Mouse (Mus musculus) kidney, adult 11 months (tissue): ENCODE data around the gene Olfr901.
"Not testable (repeated sequence)": the region's sequence is repeated elsewhere in the genome, so short reads cannot be mapped to it uniquely, and the experiment has no call there.

Experiments
- DNase-seq: peaks from one replicate; pipeline ENCODE4 v3.0.0; 2022

The Olfr901 gene

DNA sequence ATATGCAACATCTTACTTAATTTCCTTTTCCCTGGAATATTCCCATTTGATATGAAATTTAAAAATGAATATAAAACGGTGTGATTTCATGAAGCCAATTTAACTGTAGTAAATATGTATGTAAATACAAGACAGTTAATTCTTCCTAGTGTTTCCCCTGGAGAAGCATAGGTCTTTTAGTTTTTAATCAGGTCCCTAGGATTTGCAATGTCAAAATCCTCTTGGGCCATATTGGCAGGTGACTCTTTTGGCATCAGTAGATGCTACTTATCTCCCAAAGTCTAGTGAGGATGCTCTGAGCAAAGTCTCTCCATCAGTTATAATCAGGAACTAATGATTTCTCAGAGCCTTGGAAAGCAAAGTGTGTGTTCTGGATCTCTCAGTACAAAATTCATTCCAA is at the start of gene Olfr901:
Gene Olfr901, plus strand, starts transcription at position 301 of the 400 bp plus-strand sequence.
- no peak for DNase-seq

DNA sequence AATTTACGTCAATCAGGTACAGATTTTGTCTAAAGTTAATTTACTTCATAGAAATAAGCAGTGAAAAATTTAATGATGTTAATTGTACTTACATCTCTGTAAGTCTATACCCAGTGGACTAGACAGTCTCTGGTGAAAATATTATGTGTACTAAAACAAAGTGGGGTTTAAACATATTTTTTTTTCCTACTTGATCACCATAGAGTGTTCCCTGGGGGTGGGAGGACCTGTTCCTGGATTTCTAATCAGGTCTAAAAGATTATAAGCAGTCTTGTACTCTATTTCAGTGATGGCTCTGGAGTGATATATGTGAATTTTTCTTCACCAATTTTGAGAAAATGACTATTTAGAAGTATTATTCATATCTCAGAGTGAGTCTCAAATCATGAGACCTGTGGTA is 27.9 kb upstream of the Olfr901 start, which contains the start of gene Olfr147:
Gene Olfr147, plus strand, starts transcription at position 301 of the 400 bp plus-strand sequence.
- no peak for DNase-seq

DNA sequence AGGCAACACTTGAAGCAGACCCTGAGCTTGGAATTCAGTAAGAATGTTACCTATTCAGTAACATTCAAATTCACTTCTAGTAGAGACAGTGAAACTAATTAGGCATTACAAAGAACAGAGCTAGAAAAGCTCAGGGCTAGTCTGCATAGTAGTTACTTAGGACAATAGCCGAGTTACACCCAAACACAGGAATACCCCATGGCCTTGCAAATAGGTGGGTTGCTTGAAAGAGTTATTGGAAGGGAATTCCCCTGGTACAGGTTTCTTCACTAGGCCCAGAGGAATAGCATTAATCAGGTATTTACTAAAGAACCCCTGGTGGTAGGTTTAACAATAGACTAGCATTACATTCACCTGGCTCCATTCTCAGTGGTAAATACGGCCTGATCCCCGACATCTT is 21.8 kb upstream of the Olfr901 start:
- not testable (repeated sequence) for DNase-seq

DNA sequence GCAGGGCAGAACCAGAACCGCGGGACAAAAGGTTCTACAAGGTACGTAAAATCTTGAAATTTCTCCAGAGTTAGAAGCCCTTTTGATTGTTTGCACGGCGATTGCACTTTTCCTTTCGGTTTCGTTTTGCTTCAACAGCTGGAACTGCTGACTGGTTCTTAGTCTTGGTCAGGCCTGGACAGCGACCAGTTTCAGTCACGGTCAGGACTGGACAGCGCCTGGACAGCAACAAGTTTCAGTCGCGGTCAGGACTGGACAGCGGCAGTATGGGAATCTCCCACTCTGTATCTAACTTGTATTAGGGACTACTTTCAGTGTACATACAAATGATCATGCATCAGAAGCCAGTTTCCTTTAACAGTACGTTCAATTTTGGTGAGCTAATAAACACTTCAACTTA is 15.8 kb upstream of the Olfr901 start:
- DNase-seq = not testable (repeated sequence)

DNA sequence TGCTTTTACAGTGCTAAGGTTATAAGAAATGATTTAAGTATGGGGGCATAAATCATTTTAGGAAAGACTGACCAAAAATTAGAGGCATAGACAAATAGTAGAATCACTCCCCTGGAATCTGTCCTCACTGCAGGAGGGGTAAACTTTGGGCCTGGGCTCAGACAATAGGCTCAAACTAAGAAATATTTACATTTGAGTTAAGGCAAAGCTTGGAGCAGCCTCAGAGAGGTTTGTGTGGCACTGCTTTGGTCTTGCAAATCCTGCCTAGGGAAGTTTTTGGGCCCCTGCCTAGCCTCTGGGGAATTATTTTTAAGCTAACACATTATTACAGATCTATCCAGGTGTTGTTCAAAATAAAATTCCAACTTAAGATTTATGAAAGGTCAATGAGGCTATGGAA is 5.5 kb upstream of the Olfr901 start:
- DNase-seq = no peak

DNA sequence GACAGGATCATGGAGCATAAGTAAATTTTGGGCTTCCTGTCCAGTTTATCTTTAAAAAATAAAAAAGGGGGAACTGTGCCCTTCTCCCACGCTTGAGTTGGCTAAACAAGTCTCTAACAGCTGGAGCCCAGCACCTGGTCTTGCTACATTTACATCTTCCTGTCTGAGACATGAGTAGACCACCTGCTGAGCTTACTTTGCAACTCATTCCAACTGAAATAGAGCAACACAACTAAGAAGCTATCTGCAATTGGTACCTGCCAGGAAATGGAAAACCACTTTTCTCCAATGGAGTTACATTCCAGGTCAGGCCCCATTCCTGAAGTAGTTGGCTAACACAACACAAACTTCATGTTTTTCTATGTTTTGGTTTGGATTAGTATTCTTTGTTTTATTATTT is 2.2 kb upstream of the Olfr901 start:
- DNase-seq = no peak

DNA sequence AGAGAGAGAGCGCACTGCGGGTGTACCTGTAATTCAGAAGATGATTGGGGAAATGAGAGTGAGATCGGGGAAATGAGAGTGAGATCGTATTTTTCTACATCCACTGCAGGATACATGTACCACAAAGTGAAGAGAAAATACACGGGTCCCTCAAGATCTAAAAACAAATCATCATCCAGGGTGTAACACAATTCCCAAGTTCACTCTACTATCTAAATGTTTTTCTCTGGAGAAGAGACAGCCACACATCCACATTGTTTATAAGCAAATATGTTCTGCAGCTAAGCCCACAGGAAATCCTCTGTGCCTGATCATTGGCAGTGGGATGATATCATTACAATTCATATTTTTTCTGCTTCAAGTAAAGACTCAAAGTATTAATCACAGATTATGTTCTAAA is 18.1 kb downstream of the Olfr901 start, which contains the start of gene Olfr902:
Gene Olfr902, plus strand, starts transcription at position 301 of the 400 bp plus-strand sequence.
- no peak for DNase-seq

DNA sequence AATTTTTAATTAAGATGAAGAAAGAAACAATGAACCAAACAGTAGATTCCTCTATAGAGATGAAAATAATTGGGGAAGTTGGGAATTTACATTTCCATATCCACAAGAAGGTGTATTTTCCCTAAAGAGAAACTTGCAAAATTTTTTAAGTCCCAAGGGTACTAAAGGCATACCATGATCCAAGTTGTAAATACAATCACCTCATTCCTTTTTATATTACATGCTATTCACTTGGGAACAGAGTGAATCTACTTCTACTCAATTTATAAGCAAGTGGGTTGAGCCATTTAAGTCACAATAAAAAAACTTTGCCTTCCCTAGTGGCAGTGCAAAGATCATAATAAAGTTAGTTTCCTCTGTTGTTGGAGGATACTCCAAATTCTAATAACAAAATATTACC is 33.6 kb downstream of the Olfr901 start, which contains the start of gene Olfr904:
Gene Olfr904, plus strand, starts transcription at position 301 of the 400 bp plus-strand sequence.
- DNase-seq = no peak

DNA sequence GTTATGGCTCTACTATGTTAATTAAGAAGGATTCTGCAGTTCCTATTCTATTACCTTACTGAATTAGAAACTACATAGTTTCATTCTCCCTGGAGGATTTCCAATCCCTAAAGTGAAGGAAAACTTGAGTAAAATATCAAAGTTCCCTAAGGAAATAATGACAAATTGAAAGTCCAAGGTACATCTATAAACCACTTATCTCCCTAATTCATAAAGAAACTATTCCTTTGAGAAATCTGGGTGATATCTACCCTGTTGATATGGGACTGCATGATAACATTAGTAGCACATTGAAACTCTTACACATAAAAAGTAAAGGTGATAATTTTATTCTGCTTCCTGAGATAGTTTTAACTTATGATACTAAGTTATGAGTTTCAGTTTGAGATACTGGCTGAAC is 41.6 kb downstream of the Olfr901 start, which contains the start of gene Olfr905:
Gene Olfr905, plus strand, starts transcription at position 301 of the 400 bp plus-strand sequence.
- no peak for DNase-seq
